In genomic region chr16:90387161-90387671, GRCm38 (mm10) we compare ENCODE assay signal across 8 mouse cellular contexts. TPM values are rescaled to one million over a fixed set of nuclear protein-coding genes. Genes with fewer than 3 reads are reported as not detected.
DNase-seq lines count a peak whose midpoint lies in the region; ATAC-seq and TF ChIP-seq lines count a peak whose summit lies in the region.

No protein-coding gene starts in this region.

- WGBS in heart, embryonic 16.5 days = 3% methylated on average over 12 of the region's 12 CpGs
- under 1% methylated on average over 12 of the region's 12 CpGs for WGBS in midbrain, embryonic 14.5 days

- peaks cover 4% of the 10 kb centered on the region for H3K4me1 ChIP-seq in cortical plate, adult 2 months (ENCODE audit: control insufficient read depth, insufficient read depth, low read length)
- H3K4me1 ChIP-seq in heart, embryonic 16.5 days (ENCODE audit: control insufficient read depth, insufficient read depth, low read length) = peaks cover 42% of the 10 kb centered on the region
- peaks cover 24% of the 10 kb centered on the region for H3K4me1 ChIP-seq in midbrain, embryonic 14.5 days (ENCODE audit: control insufficient read depth, insufficient read depth, low read length)

- DNase-seq in right cerebral cortex, postnatal 14 days = peak; percentile 13
- no peak for DNase-seq in right cerebral cortex, postnatal 25 days
- peak; percentile 71 to 89 for DNase-seq in kidney, postnatal 36 days
- peak; percentile 71 for DNase-seq in midbrain, embryonic 14.5 days
- DNase-seq in spleen, postnatal 36 days (ENCODE audit: low spot score in 2 of 2) = no peak
- DNase-seq in urinary bladder, postnatal 10 days (ENCODE audit: low spot score) = no peak

- H3K4me3 ChIP-seq in cortical plate, adult 2 months (ENCODE audit: insufficient read depth, low read length) = peak overlapping the region; percentile 94
- H3K4me3 ChIP-seq in heart, embryonic 16.5 days (ENCODE audit: low read length) = peak overlapping the region; percentile 79
- peak overlapping the region; percentile 78 for H3K4me3 ChIP-seq in midbrain, embryonic 14.5 days (replicated peaks; ENCODE audit: low read depth, low read length)

- H3K4me2 ChIP-seq in heart, embryonic 16.5 days (ENCODE audit: low read depth, low read length) = peak overlapping the region; percentile 65
- H3K4me2 ChIP-seq in midbrain, embryonic 14.5 days (ENCODE audit: low read length) = peak overlapping the region; percentile 80

- H3K36me3 ChIP-seq in heart, embryonic 16.5 days (ENCODE audit: control insufficient read depth, insufficient read depth) = peaks cover 6% of the 10 kb centered on the region; the same call in 1 of the 2 replicates
- 0 out of 2 replicates have a peak, but pooled peaks cover 6% of the 10 kb centered on the region for H3K36me3 ChIP-seq in midbrain, embryonic 14.5 days (ENCODE audit: control insufficient read depth, insufficient read depth, low read length)

- H3K9me3 ChIP-seq in heart, embryonic 16.5 days (replicated peaks; ENCODE audit: control insufficient read depth, low read length) = no peaks in the 10 kb centered on the region; the same call in 1 of the 2 replicates
- H3K9me3 ChIP-seq in midbrain, embryonic 14.5 days (ENCODE audit: control insufficient read depth, low read length) = no peaks in the 10 kb centered on the region

- H3K9ac ChIP-seq in heart, embryonic 16.5 days (ENCODE audit: low read length) = peak overlapping the region; percentile 91
- H3K9ac ChIP-seq in midbrain, embryonic 14.5 days (replicated peaks; ENCODE audit: low read length) = peak overlapping the region; percentile 89

- no peak for TF ChIP-seq POLR2A in cortical plate, adult 2 months (IDR thresholded peaks at IDR 0.05; ENCODE audit: extremely low read depth, insufficient read depth, low read length)

- H3K27ac ChIP-seq in cortical plate, adult 2 months (ENCODE audit: insufficient read depth, low read length) = no peak overlapping the region
- peak overlapping the region; percentile 91 for H3K27ac ChIP-seq in heart, embryonic 16.5 days (ENCODE audit: low read length)
- H3K27ac ChIP-seq in midbrain, embryonic 14.5 days (replicated peaks; ENCODE audit: low read depth, low read length) = no peak overlapping the region; the same call in 1 of the 2 replicates

- no peaks in the 10 kb centered on the region for H3K27me3 ChIP-seq in heart, embryonic 16.5 days (ENCODE audit: control insufficient read depth, insufficient read depth, low read length)
- peaks cover 7% of the 10 kb centered on the region; the same call in 1 of the 2 replicates for H3K27me3 ChIP-seq in midbrain, embryonic 14.5 days (ENCODE audit: control insufficient read depth, insufficient read depth, low read length)

- ATAC-seq in heart, embryonic 16.5 days (replicated peaks; ENCODE audit: extremely low read depth, insufficient read depth, low FRiP score) = 0 out of 2 replicates have a peak, but pooled peaks have one; percentile 1
- 0 out of 2 replicates have a peak, but pooled peaks have one; percentile 1 for ATAC-seq in midbrain, embryonic 14.5 days (ENCODE audit: low FRiP score, low TSS enrichment)

- TF ChIP-seq CTCF in cortical plate, adult 2 months (IDR thresholded peaks at IDR 0.05; ENCODE audit: extremely low read depth, insufficient read depth, low read length) = no peak

RNA-seq across cellular contexts. Expression of gene Hunk, which starts 1.4 kb away (rescaled TPM):
- polyA plus RNA-seq in cortical plate, adult 2 months (2012; rRNA removed) = 12.1 and 14.5 TPM in 2 replicates
- 7.2 and 8.3 TPM in 2 replicates for polyA plus RNA-seq in heart, embryonic 16.5 days (2015; fragmentation: Nextera tagmentation; extraction: Ambion mirVana)
- 8.1 and 8.7 TPM in 2 replicates for polyA plus RNA-seq in midbrain, embryonic 14.5 days (2014; fragmentation: Nextera tagmentation; extraction: Ambion mirVana)

Comparison
In these comparisons a context has a peak if more than half of its experiments do, and no peak if none do; other contexts are left out.
1. DNase-seq: peak in right cerebral cortex, postnatal 14 days (single experiment), kidney, postnatal 36 days (2 of 2) and midbrain, embryonic 14.5 days (single experiment); none in right cerebral cortex, postnatal 25 days (single experiment), spleen, postnatal 36 days (0 of 2) and urinary bladder, postnatal 10 days (single experiment).
2. Peak in every context shown above with its lines, with median percentiles within 50 percentile points of each other: H3K4me3 ChIP-seq.